Mouse (Mus musculus) E14TG2a.4 (cell line): ENCODE data around the gene Mrps34.

ENCODE experiments used
- H3K27me3 ChIP-seq: 2 replicates; pipeline ENCODE4 v1.6.1; 2014; ENCODE audit warnings: low read length, control low read depth; ENCODE audit not compliant: insufficient read depth
- H3K36me3 ChIP-seq: 2 replicates; pipeline ENCODE4 v1.6.1; 2014; ENCODE audit warnings: low read length, control low read depth; ENCODE audit not compliant: insufficient read depth
- H3K4me1 ChIP-seq: replicated peaks from 2 replicates; pipeline ENCODE4 v1.6.1; 2014; ENCODE audit warnings: low read depth, low read length, control low read depth
- H3K4me3 ChIP-seq: replicated peaks from 2 replicates; pipeline ENCODE4 v1.5.1; 2014; ENCODE audit warnings: mild to moderate bottlenecking, low read length
- H3K9me3 ChIP-seq: 2 replicates; pipeline ENCODE4 v1.6.1; 2014; ENCODE audit warnings: low read length, control low read depth
- CTCF ChIP-seq: conservative IDR thresholded peaks from 2 replicates; pipeline ENCODE4 v1.5.1; 2014; ENCODE audit warnings: low read length
- NANOG ChIP-seq: IDR thresholded peaks from 2 replicates; pipeline ENCODE4 v1.6.1; 2014; ENCODE audit warnings: borderline replicate concordance, low read length, mixed read lengths
- POU5F1 ChIP-seq: IDR thresholded peaks from 2 replicates; pipeline ENCODE4 v1.6.1; 2014; ENCODE audit warnings: low read length, borderline replicate concordance

Gene Mrps34

GRCm38 (mm10) chr17:24874989-24875388 is 19.9 kb upstream of the Mrps34 start:
- Histone ChIP-seq H3K9me3 (no peaks in the 10 kb centered on the region), H3K4me1 (peaks cover 86% of the 10 kb centered on the region), H3K4me3 (peak overlapping the region; percentile 32; the same call in 1 of the 2 replicates), H3K36me3 (no peaks in the 10 kb centered on the region), H3K27me3 (no peaks in the 10 kb centered on the region)
- TF ChIP-seq POU5F1 = no peak
- no peak for TF ChIP-seq NANOG
- no peak for TF ChIP-seq CTCF

- H3K9me3 ChIP-seq = no peaks in the 10 kb centered on the region
- H3K27me3 ChIP-seq = no peaks in the 10 kb centered on the region
- peaks cover 96% of the 10 kb centered on the region for H3K4me1 ChIP-seq
- peak overlapping the region; percentile 70 for H3K4me3 ChIP-seq
- TF ChIP-seq POU5F1 (no peak), CTCF (no peak), NANOG (no peak)
- peaks cover 12% of the 10 kb centered on the region for H3K36me3 ChIP-seq
These were observed 17.4 kb upstream of the Mrps34 start for GRCm38 (mm10) chr17:24877336-24878116.

- no peaks in the 10 kb centered on the region for H3K9me3 ChIP-seq
- H3K4me3 ChIP-seq = peak overlapping the region; percentile 70
- no peak for TF ChIP-seq POU5F1
- no peak for TF ChIP-seq CTCF
- TF ChIP-seq NANOG = no peak
- H3K36me3 ChIP-seq = peaks cover 17% of the 10 kb centered on the region
- no peaks in the 10 kb centered on the region for H3K27me3 ChIP-seq
- peaks cover 96% of the 10 kb centered on the region for H3K4me1 ChIP-seq
These were observed 16.9 kb upstream of the Mrps34 start for GRCm38 (mm10) chr17:24878117-24878397.

GRCm38 (mm10) chr17:24878531-24878930 is 16.4 kb upstream of the Mrps34 start:
- Histone ChIP-seq H3K36me3 (peaks cover 22% of the 10 kb centered on the region), H3K9me3 (no peaks in the 10 kb centered on the region)
- no peak for TF ChIP-seq NANOG
- TF ChIP-seq CTCF = no peak
- TF ChIP-seq POU5F1 = no peak

GRCm38 (mm10) chr17:24881738-24882440 is 13.0 kb upstream of the Mrps34 start:
- Histone ChIP-seq H3K4me3 (peak overlapping the region; percentile 74), H3K27me3 (no peaks in the 10 kb centered on the region), H3K9me3 (no peaks in the 10 kb centered on the region), H3K36me3 (peaks cover 42% of the 10 kb centered on the region), H3K4me1 (peaks cover 88% of the 10 kb centered on the region)
- TF ChIP-seq NANOG (no peak), CTCF (peak; percentile 51)

More at GRCm38 (mm10) chr17:24878531-24878930, 16.4 kb upstream of the Mrps34 start:
- Histone ChIP-seq H3K4me1 (peaks cover 97% of the 10 kb centered on the region), H3K27me3 (no peaks in the 10 kb centered on the region), H3K4me3 (peak overlapping the region; percentile 70)

- no peak for TF ChIP-seq POU5F1
- TF ChIP-seq CTCF = no peak
- no peak for TF ChIP-seq NANOG
- Histone ChIP-seq H3K9me3 (no peaks in the 10 kb centered on the region), H3K4me3 (peak overlapping the region; percentile 100), H3K36me3 (peaks cover 50% of the 10 kb centered on the region), H3K4me1 (peaks cover 84% of the 10 kb centered on the region), H3K27me3 (no peaks in the 10 kb centered on the region)
These were observed 10.5 kb upstream of the Mrps34 start for GRCm38 (mm10) chr17:24884391-24884790.

GRCm38 (mm10) chr17:24885356-24886133 is 9.4 kb upstream of the Mrps34 start:
- no peaks in the 10 kb centered on the region for H3K9me3 ChIP-seq

More at GRCm38 (mm10) chr17:24885356-24886133, 9.4 kb upstream of the Mrps34 start:
- TF ChIP-seq POU5F1 = no peak
- TF ChIP-seq CTCF = no peak
- TF ChIP-seq NANOG = no peak
- H3K4me3 ChIP-seq = peak overlapping the region; percentile 100
- H3K36me3 ChIP-seq = peaks cover 58% of the 10 kb centered on the region
- no peaks in the 10 kb centered on the region for H3K27me3 ChIP-seq
- peaks cover 84% of the 10 kb centered on the region for H3K4me1 ChIP-seq
